Mouse (Mus musculus) myocyte (in vitro differentiated cells): ENCODE data around the gene Stag1. TPM values are rescaled to one million over a fixed set of nuclear protein-coding genes. Genes with fewer than 3 reads are reported as not detected.

Experiments used
- H3K27me3 ChIP-seq: one replicate; pipeline ENCODE4 v1.6.1; 2011; ENCODE audit not compliant: control insufficient read depth, insufficient read depth, insufficient read length
- H3K36me3 ChIP-seq: one replicate; pipeline ENCODE4 v1.6.1; 2011; ENCODE audit not compliant: control insufficient read depth, insufficient read depth
- H3K4me2 ChIP-seq: one replicate; pipeline ENCODE4 v1.6.1; 2011; ENCODE audit warnings: low read depth, control low read depth
- H3K4me3 ChIP-seq: one replicate; pipeline ENCODE4 v1.5.1; 2011; ENCODE audit warnings: mild to moderate bottlenecking, control low read depth, moderate library complexity
- H3K79me2 ChIP-seq: one replicate; pipeline ENCODE4 v1.6.1; 2011; ENCODE audit not compliant: control insufficient read depth, insufficient read depth
- H3ac ChIP-seq: one replicate; pipeline ENCODE4 v1.6.1; 2011; ENCODE audit not compliant: control insufficient read depth, insufficient read length
- CEBPB ChIP-seq: IDR thresholded peaks from 2 replicates; pipeline ENCODE4 v1.6.1; 2011; ENCODE audit warnings: mild to moderate bottlenecking, moderate library complexity; ENCODE audit not compliant: poor library complexity, insufficient read depth, severe bottlenecking
- E2F4 ChIP-seq: IDR thresholded peaks from one replicate; pipeline ENCODE4 v1.6.1; 2011; ENCODE audit warnings: mild to moderate bottlenecking, control low read depth, moderate library complexity; ENCODE audit not compliant: insufficient read depth
- MAX ChIP-seq: IDR thresholded peaks from one replicate; pipeline ENCODE4 v1.6.1; 2011; ENCODE audit warnings: low read depth, mild to moderate bottlenecking, control low read depth
- MYOD1 ChIP-seq, 3 experiments: IDR thresholded peaks; one replicate each; pipeline ENCODE4 v1.6.1; 2011; ENCODE audit warnings: control low read depth in 2 of 3, low read depth in 2 of 3, mild to moderate bottlenecking in 2 of 3, moderate library complexity in 1 of 3; ENCODE audit not compliant: insufficient read length in 2 of 3, control insufficient read depth in 1 of 3
- MYOG ChIP-seq, 3 experiments: IDR thresholded peaks; one replicate each; pipeline ENCODE4 v1.6.1; 2011; ENCODE audit warnings: control low read depth in 2 of 3, low read depth in 2 of 3, mild to moderate bottlenecking in 2 of 3; ENCODE audit not compliant: insufficient read length in 2 of 3, control insufficient read depth in 1 of 3, insufficient read depth in 1 of 3
- POLR2A ChIP-seq: IDR thresholded peaks from one replicate; pipeline ENCODE4 v1.6.1; 2011; ENCODE audit warnings: low read depth, mild to moderate bottlenecking, control low read depth, moderate library complexity; ENCODE audit not compliant: insufficient read length
- POLR2AphosphoS2 ChIP-seq: IDR thresholded peaks from one replicate; pipeline ENCODE4 v1.6.1; 2011; ENCODE audit warnings: low read depth, control low read depth; ENCODE audit not compliant: insufficient read length
- REST ChIP-seq: IDR thresholded peaks from one replicate; pipeline ENCODE4 v1.6.1; 2011; ENCODE audit warnings: mild to moderate bottlenecking, control low read depth, moderate library complexity; ENCODE audit not compliant: insufficient read depth, insufficient read length
- SRF ChIP-seq: IDR thresholded peaks from one replicate; pipeline ENCODE4 v1.6.1; 2011; ENCODE audit warnings: low read depth; ENCODE audit not compliant: control insufficient read depth, insufficient read length
- TCF12 ChIP-seq: IDR thresholded peaks from one replicate; pipeline ENCODE4 v1.6.1; 2011; ENCODE audit warnings: mild to moderate bottlenecking, control low read depth; ENCODE audit not compliant: poor library complexity, insufficient read depth, severe bottlenecking
- TCF3 ChIP-seq: IDR thresholded peaks from one replicate; pipeline ENCODE4 v1.6.1; 2011; ENCODE audit warnings: low read depth, control low read depth; ENCODE audit not compliant: insufficient read length
- USF1 ChIP-seq: IDR thresholded peaks from one replicate; pipeline ENCODE4 v1.6.1; 2011; ENCODE audit warnings: low read depth, mild to moderate bottlenecking, control low read depth, moderate library complexity
- polyA plus RNA-seq: library from polyadenylated mRNA; unstranded; fragments of >200 nt; fragmentation: generic; extraction: Trizol; gene quantifications from one replicate; pipeline ENCODE4 v1.2.1, GENCODE M21; 2012; ENCODE audit warnings: missing spikeins

The Stag1 gene
- polyA plus RNA-seq, 1 experiment = 5.9 TPM

DNA sequence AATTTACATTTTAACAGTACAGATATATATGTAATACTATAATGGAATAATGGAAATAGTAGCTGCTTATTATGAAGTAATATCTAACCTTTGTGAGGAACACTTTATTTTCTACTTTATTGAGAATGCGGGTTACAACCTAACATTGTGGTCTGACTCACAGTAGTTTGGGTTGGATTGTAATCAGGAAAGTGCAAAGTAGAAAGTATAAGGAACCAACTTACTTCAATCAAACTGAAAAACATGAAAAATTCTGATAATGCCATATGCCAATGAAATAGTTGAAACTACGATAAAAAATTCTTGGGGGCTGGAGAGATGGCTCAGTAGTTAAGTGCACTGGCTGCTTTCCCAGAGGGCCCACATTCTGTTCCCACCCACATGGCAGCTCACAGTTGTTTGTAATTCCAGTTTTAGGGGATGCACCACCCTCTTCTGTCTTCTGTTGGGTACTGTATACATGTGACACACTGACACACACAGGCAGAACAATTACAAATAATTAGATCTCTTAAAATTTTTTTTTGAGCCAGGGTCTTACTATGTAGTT, 50.3 kb downstream of the Stag1 start:
- Histone ChIP-seq H3K4me2 (no peak overlapping the region), H3ac (no peak overlapping the region), H3K36me3 (no peaks in the 10 kb centered on the region), H3K79me2 (peaks cover 86% of the 10 kb centered on the region), H3K27me3 (no peaks in the 10 kb centered on the region), H3K4me3 (no peak overlapping the region)
- no peak for TF ChIP-seq USF1
- TF ChIP-seq CEBPB = no peak
- no peak for TF ChIP-seq SRF
- no peak for TF ChIP-seq POLR2AphosphoS2
- TF ChIP-seq MYOD1 (IDR thresholded peaks at IDR 0.05; ENCODE audit: control insufficient read depth in 1 of 3, insufficient read length in 2 of 3, low read depth in 2 of 3) = no peak
- no peak for TF ChIP-seq TCF12
- no peak for TF ChIP-seq POLR2A
- TF ChIP-seq MYOG (IDR thresholded peaks at IDR 0.05; ENCODE audit: control insufficient read depth in 1 of 3, insufficient read depth in 1 of 3, insufficient read length in 2 of 3, low read depth in 2 of 3) = no peak
- TF ChIP-seq E2F4 = no peak

DNA sequence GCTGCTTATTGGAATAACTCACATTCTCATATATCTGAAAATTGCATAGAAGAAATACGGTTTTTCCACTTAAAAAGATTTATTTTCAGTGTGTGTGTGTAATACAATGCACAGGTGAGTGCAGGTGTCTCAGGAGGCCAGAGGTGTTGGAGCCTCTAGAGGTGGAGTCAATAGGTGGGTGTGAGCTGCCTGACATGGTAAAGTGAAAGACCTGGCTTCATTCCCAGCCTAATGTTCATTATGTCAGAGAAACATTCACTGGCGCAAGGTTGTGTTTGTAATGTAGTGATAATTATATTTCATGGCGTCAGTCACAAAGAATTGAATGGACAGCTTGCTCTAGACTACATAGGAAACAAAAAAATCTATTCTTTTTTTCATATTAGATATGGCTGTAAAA, 56.5 kb downstream of the Stag1 start:
- TF ChIP-seq TCF12 (no peak), MYOD1 (IDR thresholded peaks at IDR 0.05; ENCODE audit: control insufficient read depth in 1 of 3, insufficient read length in 2 of 3, low read depth in 2 of 3) (no peak), TCF3 (no peak), MYOG (IDR thresholded peaks at IDR 0.05; ENCODE audit: control insufficient read depth in 1 of 3, insufficient read depth in 1 of 3, insufficient read length in 2 of 3, low read depth in 2 of 3) (no peak), USF1 (no peak), REST (no peak), CEBPB (no peak)
- H3K79me2 ChIP-seq = peaks cover 96% of the 10 kb centered on the region
- no peak overlapping the region for H3ac ChIP-seq
- H3K4me3 ChIP-seq = no peak overlapping the region
- H3K4me2 ChIP-seq = no peak overlapping the region
- H3K27me3 ChIP-seq = no peaks in the 10 kb centered on the region
- H3K36me3 ChIP-seq = no peaks in the 10 kb centered on the region

DNA sequence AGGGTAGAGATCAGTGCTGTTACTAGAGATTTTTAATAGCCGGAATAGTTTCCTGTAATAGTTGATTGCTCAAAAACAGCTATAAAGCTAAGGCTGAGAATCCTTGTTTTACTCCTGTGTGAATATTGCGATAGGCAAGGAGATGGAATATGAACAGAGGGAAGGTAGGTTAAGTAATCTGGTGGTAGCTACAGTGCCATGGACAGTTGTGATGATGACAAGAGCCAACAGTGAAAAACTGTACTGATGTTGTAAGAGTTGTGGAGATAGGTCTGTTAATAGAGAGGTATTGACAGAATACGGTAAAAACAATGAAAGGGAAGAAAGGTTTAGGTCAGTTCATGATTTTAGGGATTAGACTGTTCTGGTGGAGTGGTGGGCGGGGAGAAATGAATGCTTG, 58.5 kb downstream of the Stag1 start:
- no peaks in the 10 kb centered on the region for H3K27me3 ChIP-seq
- no peak overlapping the region for H3ac ChIP-seq
- H3K4me2 ChIP-seq = no peak overlapping the region
- H3K36me3 ChIP-seq = no peaks in the 10 kb centered on the region
- peaks cover 96% of the 10 kb centered on the region for H3K79me2 ChIP-seq
- no peak overlapping the region for H3K4me3 ChIP-seq
- no peak for TF ChIP-seq E2F4
- no peak for TF ChIP-seq REST
- TF ChIP-seq MYOD1 (IDR thresholded peaks at IDR 0.05; ENCODE audit: control insufficient read depth in 1 of 3, insufficient read length in 2 of 3, low read depth in 2 of 3) = no peak
- TF ChIP-seq MAX = no peak
- no peak for TF ChIP-seq TCF3
- TF ChIP-seq POLR2A = no peak
- TF ChIP-seq POLR2AphosphoS2 = no peak
- no peak for TF ChIP-seq USF1
- TF ChIP-seq SRF = no peak
- TF ChIP-seq MYOG (IDR thresholded peaks at IDR 0.05; ENCODE audit: control insufficient read depth in 1 of 3, insufficient read depth in 1 of 3, insufficient read length in 2 of 3, low read depth in 2 of 3) = no peak
- no peak for TF ChIP-seq CEBPB
- TF ChIP-seq TCF12 = no peak

DNA sequence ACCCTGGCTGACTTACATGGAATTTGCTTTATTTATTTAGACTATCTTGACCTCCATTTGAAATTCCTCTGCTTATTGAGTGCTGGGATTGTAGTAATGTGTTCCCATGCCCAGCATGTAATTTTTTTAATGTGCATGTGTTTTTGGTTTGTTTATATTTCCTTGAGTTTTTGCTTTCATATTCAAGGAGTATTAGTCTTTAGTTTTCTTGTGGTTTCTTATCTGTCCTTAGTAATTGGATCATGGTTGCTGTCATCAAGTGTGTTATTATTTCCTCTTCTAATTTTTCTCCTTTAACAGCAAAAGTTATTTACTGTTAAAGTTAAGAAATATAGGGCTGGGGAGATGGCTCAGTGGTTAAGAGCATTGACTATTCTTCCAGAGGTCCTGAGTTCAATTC, 63.0 kb downstream of the Stag1 start:
- no peak overlapping the region for H3K4me3 ChIP-seq
- TF ChIP-seq POLR2AphosphoS2 (no peak), TCF12 (no peak), MYOG (IDR thresholded peaks at IDR 0.05; ENCODE audit: control insufficient read depth in 1 of 3, insufficient read depth in 1 of 3, insufficient read length in 2 of 3, low read depth in 2 of 3) (no peak), REST (no peak), SRF (no peak), MYOD1 (IDR thresholded peaks at IDR 0.05; ENCODE audit: control insufficient read depth in 1 of 3, insufficient read length in 2 of 3, low read depth in 2 of 3) (no peak), TCF3 (no peak)
- no peak overlapping the region for H3ac ChIP-seq
- no peak overlapping the region for H3K4me2 ChIP-seq
- H3K36me3 ChIP-seq = no peaks in the 10 kb centered on the region
- H3K27me3 ChIP-seq = no peaks in the 10 kb centered on the region
- H3K79me2 ChIP-seq = peaks cover 97% of the 10 kb centered on the region

DNA sequence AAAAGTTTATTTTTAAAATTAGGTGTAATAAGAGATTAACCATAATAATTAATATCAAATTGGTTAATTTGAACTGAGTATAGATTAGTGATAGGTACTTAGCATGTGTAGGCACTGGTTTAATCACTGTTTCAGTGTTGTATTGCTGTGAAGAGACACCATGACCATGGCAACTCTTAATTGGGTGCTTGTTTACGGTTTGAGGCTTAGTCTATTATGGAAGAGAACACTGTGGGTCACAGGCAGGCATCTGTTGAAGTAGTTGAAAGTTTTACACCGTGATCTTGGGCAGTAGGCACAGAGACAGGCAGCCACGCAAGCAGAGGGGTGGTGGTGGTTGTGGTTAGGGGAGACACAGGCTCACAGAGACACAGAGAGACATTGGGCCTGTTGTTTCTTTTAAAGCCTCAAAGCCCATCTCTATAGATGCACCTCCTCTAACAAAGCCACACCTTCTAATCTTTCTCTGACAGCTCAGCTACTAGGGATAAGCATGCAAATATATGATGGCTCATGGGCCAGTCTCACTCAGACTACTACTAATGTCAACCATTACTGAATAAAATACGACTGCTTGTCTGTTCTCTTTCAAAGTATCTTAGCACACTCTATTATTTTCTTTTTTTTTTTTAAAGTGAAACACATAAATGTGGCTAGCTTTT, 66.0 kb downstream of the Stag1 start:
- Histone ChIP-seq H3K27me3 (no peaks in the 10 kb centered on the region), H3K4me2 (no peak overlapping the region), H3ac (no peak overlapping the region), H3K36me3 (no peaks in the 10 kb centered on the region), H3K79me2 (peaks cover 90% of the 10 kb centered on the region), H3K4me3 (no peak overlapping the region)
- TF ChIP-seq TCF12 = no peak
- TF ChIP-seq REST = no peak
- TF ChIP-seq CEBPB = no peak
- TF ChIP-seq SRF = no peak
- no peak for TF ChIP-seq MYOD1 (IDR thresholded peaks at IDR 0.05; ENCODE audit: control insufficient read depth in 1 of 3, insufficient read length in 2 of 3, low read depth in 2 of 3)
- no peak for TF ChIP-seq E2F4
- no peak for TF ChIP-seq MYOG (IDR thresholded peaks at IDR 0.05; ENCODE audit: control insufficient read depth in 1 of 3, insufficient read depth in 1 of 3, insufficient read length in 2 of 3, low read depth in 2 of 3)
- no peak for TF ChIP-seq USF1
- TF ChIP-seq POLR2AphosphoS2 = no peak
- no peak for TF ChIP-seq POLR2A
- no peak for TF ChIP-seq MAX
- no peak for TF ChIP-seq TCF3
